Mouse (Mus musculus): ENCODE measurements around the gene Foxk2. TPM values are rescaled to one million over a fixed set of nuclear protein-coding genes. Genes with fewer than 3 reads are reported as not detected.
"Not testable (repeated sequence)": the region's sequence is repeated elsewhere in the genome, so short reads cannot be mapped to it uniquely, and the experiment has no call there.

Gene Foxk2
- total RNA-seq, 1 experiment, result 23.2 TPM

DNA sequence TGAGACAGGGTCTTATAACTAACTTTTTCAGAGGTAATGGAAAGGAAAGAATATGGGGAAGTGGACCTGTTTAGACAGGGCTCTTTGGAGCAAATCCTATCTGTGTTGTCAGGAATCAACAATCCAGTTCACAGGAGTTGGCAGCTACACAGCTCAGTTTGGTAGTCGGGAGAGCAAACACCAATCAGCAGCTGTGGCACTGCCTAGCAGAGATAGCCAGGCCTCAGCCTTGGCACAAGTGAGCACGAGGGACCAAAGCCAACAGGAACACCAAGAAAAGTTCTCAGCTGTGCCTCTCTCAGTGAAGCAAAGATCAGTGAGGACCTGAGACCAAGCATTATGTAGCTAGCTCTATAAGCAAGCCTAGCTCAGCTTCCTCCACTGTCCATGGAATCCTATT lies 87.2 kb downstream of the Foxk2 start:
- in situ Hi-C loops (cut with MboI; ENCODE audit: low sequenced_read_pairs in 2 of 2, unreplicated experiment in 2 of 2), result no loop called here
- DNase-seq (ENCODE audit: low read depth, low spot score), result no peak
- Histone ChIP-seq H3K4me1 (ENCODE audit: control insufficient read depth in 2 of 2, insufficient read depth in 2 of 2, low read length in 2 of 2, poor library complexity in 1 of 2) (no peaks in the 10 kb centered on the region), H3K36me3 (ENCODE audit: control insufficient read depth, insufficient read depth, low read length, poor library complexity, severe bottlenecking) (no peaks in the 10 kb centered on the region; the same call in 1 of the 2 replicates), H3K4me3 (ENCODE audit: insufficient read depth in 1 of 2, low read depth in 1 of 2, low read length in 2 of 2, poor library complexity in 1 of 2, severe bottlenecking in 1 of 2) (no peak overlapping the region), H3K9ac (ENCODE audit: insufficient read depth, low read depth, low read length, poor library complexity, severe bottlenecking) (no peak overlapping the region), H3K27ac (ENCODE audit: insufficient read depth, low read depth, low read length, poor library complexity, severe bottlenecking) (no peak overlapping the region), H3K9me3 (ENCODE audit: control insufficient read depth, insufficient read depth, low read depth, low read length) (no peaks in the 10 kb centered on the region)
- TF ChIP-seq CHD2 (IDR thresholded peaks at IDR 0.05; ENCODE audit: low read depth, low read length), result no peak
- no peak for TF ChIP-seq HCFC1 (IDR thresholded peaks at IDR 0.05; ENCODE audit: borderline replicate concordance, insufficient read depth, low read length)
- no peak for TF ChIP-seq ZC3H11A (IDR thresholded peaks at IDR 0.05; ENCODE audit: borderline replicate concordance, low read depth, low read length)
- TF ChIP-seq ZNF384 (IDR thresholded peaks at IDR 0.05; ENCODE audit: low read depth, low read length), result no peak
- TF ChIP-seq MAFK (IDR thresholded peaks at IDR 0.05; ENCODE audit: insufficient read depth, low read depth, low read length), result no peak

DNA sequence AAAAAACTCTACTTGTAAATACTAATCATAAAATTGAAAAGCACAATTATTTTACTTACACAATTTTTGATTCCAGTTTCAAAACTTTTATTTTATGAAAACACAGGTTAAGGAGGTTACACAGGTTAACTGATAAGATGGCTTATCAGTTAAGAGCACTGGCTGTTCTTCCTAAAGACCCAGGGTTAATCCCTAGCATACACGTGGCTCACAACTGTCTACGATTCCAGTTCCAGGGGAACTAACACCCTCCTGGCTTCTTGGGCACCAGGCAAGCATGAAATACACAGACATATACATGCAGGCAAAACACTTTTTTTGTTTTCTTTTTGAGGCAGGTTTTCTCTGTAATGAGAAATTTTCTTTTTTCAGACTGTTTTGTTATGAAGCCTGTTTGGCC lies 88.4 kb downstream of the Foxk2 start:
- no peaks in the 10 kb centered on the region; the same call in 1 of the 2 replicates for H3K36me3 ChIP-seq (ENCODE audit: control insufficient read depth, insufficient read depth, low read length, poor library complexity, severe bottlenecking)
- H3K27ac ChIP-seq (ENCODE audit: insufficient read depth, low read depth, low read length, poor library complexity, severe bottlenecking), result no peak overlapping the region
- H3K4me3 ChIP-seq (ENCODE audit: insufficient read depth in 1 of 2, low read depth in 1 of 2, low read length in 2 of 2, poor library complexity in 1 of 2, severe bottlenecking in 1 of 2), result no peak overlapping the region
- in situ Hi-C loops (cut with MboI; ENCODE audit: low sequenced_read_pairs in 2 of 2, unreplicated experiment in 2 of 2), result no loop called here
- no peak overlapping the region for H3K9ac ChIP-seq (ENCODE audit: insufficient read depth, low read depth, low read length, poor library complexity, severe bottlenecking)
- no peak for TF ChIP-seq ZNF384 (IDR thresholded peaks at IDR 0.05; ENCODE audit: low read depth, low read length)
- TF ChIP-seq ZC3H11A (IDR thresholded peaks at IDR 0.05; ENCODE audit: borderline replicate concordance, low read depth, low read length), result no peak
- no peak for TF ChIP-seq HCFC1 (IDR thresholded peaks at IDR 0.05; ENCODE audit: borderline replicate concordance, insufficient read depth, low read length)
- no peak for TF ChIP-seq MAFK (IDR thresholded peaks at IDR 0.05; ENCODE audit: insufficient read depth, low read depth, low read length)
- no peaks in the 10 kb centered on the region for H3K9me3 ChIP-seq (ENCODE audit: control insufficient read depth, insufficient read depth, low read depth, low read length)
- H3K4me1 ChIP-seq (ENCODE audit: control insufficient read depth in 2 of 2, insufficient read depth in 2 of 2, low read length in 2 of 2, poor library complexity in 1 of 2), result peaks cover 0 to 1% of the 10 kb centered on the region in 2 experiments; a peak in 1 of 4 replicates
- no peak for DNase-seq (ENCODE audit: low read depth, low spot score)

DNA sequence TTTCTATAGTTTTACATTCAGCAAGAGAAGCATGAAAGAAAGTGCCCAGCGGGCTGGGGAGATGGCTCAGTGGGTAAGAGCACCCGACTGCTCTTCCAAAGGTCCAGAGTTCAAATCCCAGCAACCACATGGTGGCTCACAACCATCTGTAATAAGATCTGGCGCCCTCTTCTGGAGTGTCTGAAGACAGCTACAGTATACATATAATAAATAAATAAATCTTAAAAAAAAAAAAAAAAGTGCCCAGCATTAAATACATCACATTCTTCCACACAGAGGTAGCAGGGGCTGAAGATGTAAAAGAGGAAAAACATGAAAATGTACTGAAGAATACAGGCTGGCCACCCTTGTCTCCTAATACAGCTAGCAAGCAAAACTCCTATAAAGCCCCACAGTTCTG lies 88.9 kb downstream of the Foxk2 start:
- H3K9ac ChIP-seq (ENCODE audit: insufficient read depth, low read depth, low read length, poor library complexity, severe bottlenecking); in situ Hi-C loops (cut with MboI; ENCODE audit: low sequenced_read_pairs in 2 of 2, unreplicated experiment in 2 of 2); H3K9me3 ChIP-seq (ENCODE audit: control insufficient read depth, insufficient read depth, low read depth, low read length); H3K36me3 ChIP-seq (ENCODE audit: control insufficient read depth, insufficient read depth, low read length, poor library complexity, severe bottlenecking); DNase-seq (ENCODE audit: low read depth, low spot score); H3K27ac ChIP-seq (ENCODE audit: insufficient read depth, low read depth, low read length, poor library complexity, severe bottlenecking); H3K4me1 ChIP-seq (ENCODE audit: control insufficient read depth in 2 of 2, insufficient read depth in 2 of 2, low read length in 2 of 2, poor library complexity in 1 of 2); H3K4me3 ChIP-seq (ENCODE audit: insufficient read depth in 1 of 2, low read depth in 1 of 2, low read length in 2 of 2, poor library complexity in 1 of 2, severe bottlenecking in 1 of 2): not testable (repeated sequence)
- 0 out of 2 replicates have a peak, but pooled peaks have one; percentile 23 for TF ChIP-seq ZNF384 (IDR thresholded peaks at IDR 0.05; ENCODE audit: low read depth, low read length)

DNA sequence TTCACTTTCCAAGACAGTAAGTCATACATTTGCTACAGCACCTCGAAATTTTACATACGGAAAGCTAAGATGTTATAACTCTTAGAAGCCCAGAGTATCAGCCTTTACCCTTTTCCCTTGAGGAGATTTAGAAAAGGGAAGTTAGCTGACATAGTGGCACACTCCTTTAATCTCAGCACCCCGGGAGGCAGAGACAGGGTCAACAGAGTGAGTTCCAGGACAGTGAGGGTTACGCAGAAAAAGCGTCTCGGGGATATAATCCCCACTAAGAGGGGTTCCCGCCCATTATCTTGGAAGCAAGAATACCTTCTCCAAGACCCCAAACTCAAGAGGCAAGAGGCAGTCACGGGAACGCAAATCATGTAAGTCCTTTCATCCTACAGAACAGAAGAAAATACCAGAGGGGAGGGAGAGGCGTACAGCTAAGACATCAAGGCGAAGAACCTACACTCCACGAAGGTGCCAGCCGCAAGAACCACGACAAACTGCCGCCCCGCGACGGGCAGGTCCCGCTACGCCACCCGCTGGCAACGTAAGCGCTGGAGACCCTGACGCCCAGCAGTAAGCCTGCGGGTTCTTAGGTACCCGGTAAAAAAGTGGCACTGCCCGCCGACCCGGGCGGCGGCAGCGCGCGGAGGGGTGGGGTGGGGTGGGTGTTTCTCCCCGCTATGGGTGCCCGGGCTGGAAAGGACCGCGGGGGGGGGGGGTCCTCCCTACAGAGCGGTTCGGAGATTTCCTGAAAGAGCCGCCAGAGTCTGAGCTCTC lies 93.7 kb downstream of the Foxk2 start:
- no peaks in the 10 kb centered on the region; the same call in 1 of the 2 replicates for H3K36me3 ChIP-seq (ENCODE audit: control insufficient read depth, insufficient read depth, low read length, poor library complexity, severe bottlenecking)
- peak overlapping the region; percentile 95 for H3K9ac ChIP-seq (ENCODE audit: insufficient read depth, low read depth, low read length, poor library complexity, severe bottlenecking)
- peaks cover 4% of the 10 kb centered on the region in 2 experiments; a peak in 2 of 4 replicates for H3K4me1 ChIP-seq (ENCODE audit: control insufficient read depth in 2 of 2, insufficient read depth in 2 of 2, low read length in 2 of 2, poor library complexity in 1 of 2)
- DNase-seq (ENCODE audit: low read depth, low spot score), result no peak
- peak overlapping the region; percentile 65; the same call in 1 of the 2 replicates for H3K27ac ChIP-seq (ENCODE audit: insufficient read depth, low read depth, low read length, poor library complexity, severe bottlenecking)
- in situ Hi-C loops (cut with MboI; ENCODE audit: low sequenced_read_pairs in 2 of 2, unreplicated experiment in 2 of 2), result no loop called here
- no peak for TF ChIP-seq ZNF384 (IDR thresholded peaks at IDR 0.05; ENCODE audit: low read depth, low read length)
- no peak for TF ChIP-seq MAFK (IDR thresholded peaks at IDR 0.05; ENCODE audit: insufficient read depth, low read depth, low read length)
- TF ChIP-seq HCFC1 (IDR thresholded peaks at IDR 0.05; ENCODE audit: borderline replicate concordance, insufficient read depth, low read length), result no peak
- no peak for TF ChIP-seq ZC3H11A (IDR thresholded peaks at IDR 0.05; ENCODE audit: borderline replicate concordance, low read depth, low read length)
- no peak for TF ChIP-seq CHD2 (IDR thresholded peaks at IDR 0.05; ENCODE audit: low read depth, low read length)
- H3K4me3 ChIP-seq (ENCODE audit: insufficient read depth in 1 of 2, low read depth in 1 of 2, low read length in 2 of 2, poor library complexity in 1 of 2, severe bottlenecking in 1 of 2), result peak overlapping the region; percentile 84 to 96
- H3K9me3 ChIP-seq (ENCODE audit: control insufficient read depth, insufficient read depth, low read depth, low read length), result no peaks in the 10 kb centered on the region

Measured in ES-E14 (cell line).